Mouse (Mus musculus) E14TG2a.4 (cell line): ENCODE measurements around the gene Kdelc2.

Experiments
- CTCF ChIP-seq: conservative IDR thresholded peaks from 2 replicates; pipeline ENCODE4 v1.5.1; 2014; ENCODE audit warnings: low read length
- POU5F1 ChIP-seq: IDR thresholded peaks from 2 replicates; pipeline ENCODE4 v1.6.1; 2014; ENCODE audit warnings: low read length, borderline replicate concordance

DNA sequence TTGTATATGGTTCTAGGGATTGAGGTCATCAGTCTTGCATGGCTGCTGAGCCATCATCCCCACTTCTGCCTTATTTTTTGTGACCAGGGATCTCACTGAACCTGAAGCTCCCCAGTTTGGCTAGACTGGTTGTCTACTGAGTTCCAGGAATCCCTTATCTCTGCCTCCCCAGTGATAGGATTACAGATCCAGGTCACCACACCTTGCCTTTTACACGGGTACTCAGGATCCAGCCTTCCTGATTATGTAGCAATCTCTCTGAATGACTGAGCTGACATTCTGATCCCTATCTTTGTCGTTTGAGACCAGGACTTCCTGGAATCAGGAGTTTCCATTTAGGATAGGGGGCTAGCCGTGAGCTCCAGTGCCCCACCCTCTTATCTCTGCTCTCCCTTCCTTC lies 12.5 kb upstream of the Kdelc2 start:
- TF ChIP-seq CTCF (no peak), POU5F1 (no peak)
